Mouse (Mus musculus) intestine, postnatal 0 days (tissue): Measurements from ENCODE around the gene Klrb1c. TPM values are rescaled to one million over a fixed set of nuclear protein-coding genes. Genes with fewer than 3 reads are reported as not detected.
"Not testable (repeated sequence)": the region's sequence is repeated elsewhere in the genome, so short reads cannot be mapped to it uniquely, and the experiment has no call there.

ENCODE experiments used
- ATAC-seq: fragments of 200-750 bp; cut with Nextera tagmentation; 2 replicates; pipeline ENCODE4 v1.8.0; 2017; ENCODE audit warnings: mild to moderate bottlenecking, moderate TSS enrichment, moderate library complexity
- H3K27ac ChIP-seq: fragments of 300-500 bp; sonication (generic); 2 replicates; pipeline ENCODE4 v1.5.1; 2014; ENCODE audit warnings: mild to moderate bottlenecking, low read depth, low read length, moderate library complexity
- H3K27me3 ChIP-seq: fragments of 300-500 bp; sonication (generic); replicated peaks from 2 replicates; pipeline ENCODE4 v1.6.1; 2014; ENCODE audit warnings: low read length, mixed read lengths; ENCODE audit not compliant: control insufficient read depth, insufficient read depth
- H3K36me3 ChIP-seq: fragments of 300-500 bp; sonication (generic); 2 replicates; pipeline ENCODE4 v1.6.1; 2014; ENCODE audit warnings: mild to moderate bottlenecking, moderate library complexity; ENCODE audit not compliant: control insufficient read depth, insufficient read depth
- H3K4me1 ChIP-seq: fragments of 300-500 bp; sonication (generic); replicated peaks from 2 replicates; pipeline ENCODE4 v1.6.1; 2014; ENCODE audit warnings: antibody characterized with exemption, low read length, mixed read lengths; ENCODE audit not compliant: control insufficient read depth, insufficient read depth
- H3K4me2 ChIP-seq: fragments of 300-500 bp; sonication (generic); replicated peaks from 2 replicates; pipeline ENCODE4 v1.6.1; 2014; ENCODE audit warnings: low read depth, mild to moderate bottlenecking, moderate library complexity
- H3K4me3 ChIP-seq: fragments of 300-500 bp; sonication (generic); 2 replicates; pipeline ENCODE4 v1.5.1; 2014; ENCODE audit warnings: low read depth, low read length
- H3K9ac ChIP-seq: fragments of 300-500 bp; sonication (generic); 2 replicates; pipeline ENCODE4 v1.6.1; 2014; ENCODE audit warnings: mild to moderate bottlenecking, low read depth, low read length
- H3K9me3 ChIP-seq: fragments of 300-500 bp; sonication (generic); 2 replicates; pipeline ENCODE4 v1.6.1; 2016; ENCODE audit warnings: mixed run types; ENCODE audit not compliant: control insufficient read depth
- CTCF ChIP-seq: sonication (generic); IDR thresholded peaks from 2 replicates; pipeline ENCODE4 v1.5.1; 2016; ENCODE audit warnings: low read depth, mild to moderate bottlenecking, control low read depth, antibody characterized with exemption, moderate library complexity
- WGBS: fragments of 180-500 bp; shearing (Covaris S2); extraction: QIAGEN DNeasy Blood & Tissue Kit; methylation state at CpG from one replicate; pipeline ENCODE4 v1.1.7; 2014; 5-methylcytosine and 5-hydroxymethylcytosine counted together
- polyA plus RNA-seq: library from polyadenylated mRNA; unstranded; fragments of >200 nt; fragmentation: Nextera tagmentation; extraction: Ambion mirVana; gene quantifications from 2 replicates; pipeline ENCODE4 v1.2.1, GENCODE M21; 2015

The Klrb1c gene
- polyA plus RNA-seq, 1 experiment from 2014 or later = 0.27 TPM

DNA sequence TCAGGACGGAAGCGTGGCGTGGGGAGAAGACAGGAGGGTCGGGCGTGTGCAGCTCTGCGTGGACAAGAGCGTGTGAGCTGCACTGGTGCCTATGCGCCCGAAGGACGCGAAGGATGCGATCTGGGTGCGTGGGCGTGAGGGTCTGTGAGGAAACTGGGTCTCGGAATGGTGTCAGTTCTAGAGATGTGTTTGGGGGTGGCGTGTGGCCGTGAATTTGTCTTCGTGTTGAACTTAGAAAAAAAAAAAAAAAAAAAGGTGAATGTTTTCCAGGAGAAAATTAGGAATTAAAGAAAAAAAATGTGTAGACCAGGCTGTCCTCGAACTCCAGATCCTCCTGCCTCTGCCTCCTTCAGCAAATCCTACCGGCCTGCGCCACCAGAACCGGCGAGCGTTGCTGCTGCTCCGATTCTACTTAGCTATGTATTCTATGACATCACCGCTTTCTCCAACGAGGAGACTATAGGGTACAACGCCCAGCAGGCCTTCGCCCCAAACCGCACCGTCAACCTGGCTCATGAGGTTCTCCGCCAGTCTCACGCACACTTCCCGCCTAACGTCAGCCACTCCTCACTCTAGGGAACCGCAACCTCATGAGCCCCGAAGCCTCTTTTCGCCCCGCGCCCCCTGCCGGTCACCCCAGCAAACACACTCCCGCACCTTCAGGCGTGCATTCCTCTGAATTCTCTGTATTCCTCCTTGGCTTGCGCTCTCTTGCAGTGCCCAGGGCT lies 28.4 kb downstream of the Klrb1c start:
- peak overlapping the region; percentile 77 for H3K9ac ChIP-seq
- not testable (repeated sequence) for H3K27me3 ChIP-seq, H3K4me1 ChIP-seq, H3K36me3 ChIP-seq, H3K9me3 ChIP-seq
- peak overlapping the region; percentile 66 for H3K4me2 ChIP-seq
- peak overlapping the region; percentile 87 for H3K27ac ChIP-seq
- ATAC-seq = peak; percentile 73
- under 1% methylated on average over 44 of the region's 44 CpGs for WGBS
- peak; percentile 89 for TF ChIP-seq CTCF
- H3K4me3 ChIP-seq = peak overlapping the region; percentile 64

DNA sequence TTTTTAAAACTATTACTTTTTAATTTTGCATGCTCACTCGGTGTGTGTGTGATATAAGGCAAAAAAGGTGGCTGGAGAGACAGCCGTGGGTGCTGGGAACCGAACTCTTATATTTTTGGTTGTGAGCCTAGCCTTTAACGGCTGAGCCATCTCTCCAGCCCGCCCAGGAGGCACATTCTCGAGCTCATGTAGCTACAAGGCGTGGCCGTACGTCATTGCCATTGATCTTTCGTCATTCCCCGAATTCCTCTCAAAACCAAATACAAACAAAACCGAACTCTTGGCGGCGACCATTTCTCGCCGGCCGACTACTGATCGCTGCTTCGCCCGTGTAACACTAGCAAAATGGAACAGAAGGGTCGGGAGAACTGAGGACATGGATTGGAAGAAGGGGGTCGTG lies 29.0 kb downstream of the Klrb1c start:
- peak overlapping the region; percentile 66 for H3K4me2 ChIP-seq
- peak overlapping the region; percentile 87 for H3K27ac ChIP-seq
- H3K36me3 ChIP-seq, H3K27me3 ChIP-seq, H3K4me1 ChIP-seq, H3K9me3 ChIP-seq: not testable (repeated sequence)
- H3K4me3 ChIP-seq = peak overlapping the region; percentile 64
- H3K9ac ChIP-seq = peak overlapping the region; percentile 77
- peak; percentile 16 for ATAC-seq
- WGBS = under 1% methylated on average over 22 of the region's 22 CpGs

- Histone ChIP-seq H3K27me3 (no peaks in the 10 kb centered on the region), H3K4me3 (peak overlapping the region; percentile 64; the same call in 1 of the 2 replicates), H3K4me2 (no peak overlapping the region), H3K4me1 (no peaks in the 10 kb centered on the region), H3K9me3 (no peaks in the 10 kb centered on the region), H3K27ac (no peak overlapping the region), H3K36me3 (no peaks in the 10 kb centered on the region), H3K9ac (no peak overlapping the region)
- 85% methylated on average over 5 of the region's 5 CpGs for WGBS
- no peak for ATAC-seq
- no peak for TF ChIP-seq CTCF
These were observed 29.6 kb downstream of the Klrb1c start for GRCm38 (mm10) chr6:128759221-128759950.

DNA sequence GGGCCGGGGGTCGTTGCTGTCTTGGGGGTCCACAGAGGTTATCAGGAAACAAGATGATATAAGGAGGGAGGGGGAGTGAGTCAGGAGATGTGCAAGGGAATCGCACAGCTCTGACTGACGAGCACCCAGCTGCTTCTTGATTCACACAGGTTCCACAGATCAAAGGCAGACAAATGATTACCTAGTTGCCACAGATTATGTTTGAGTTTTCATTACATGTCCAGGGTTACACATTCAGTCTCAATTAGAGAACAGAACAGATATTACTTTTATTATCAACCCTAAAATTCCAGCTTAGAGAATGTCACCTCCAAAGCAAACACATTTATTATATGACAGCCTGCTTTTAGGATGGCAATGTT lies 33.6 kb downstream of the Klrb1c start:
- H3K9me3 ChIP-seq, H3K4me3 ChIP-seq, H3K4me1 ChIP-seq, H3K36me3 ChIP-seq, H3K9ac ChIP-seq, H3K27me3 ChIP-seq: not testable (repeated sequence)
- H3K4me2 ChIP-seq = peak overlapping the region; percentile 45; the same call in 1 of the 2 replicates
- peak; percentile 31 for ATAC-seq
- WGBS = 16% methylated on average over 4 of the region's 4 CpGs
- H3K27ac ChIP-seq = peak overlapping the region; percentile 86; the same call in 1 of the 2 replicates

DNA sequence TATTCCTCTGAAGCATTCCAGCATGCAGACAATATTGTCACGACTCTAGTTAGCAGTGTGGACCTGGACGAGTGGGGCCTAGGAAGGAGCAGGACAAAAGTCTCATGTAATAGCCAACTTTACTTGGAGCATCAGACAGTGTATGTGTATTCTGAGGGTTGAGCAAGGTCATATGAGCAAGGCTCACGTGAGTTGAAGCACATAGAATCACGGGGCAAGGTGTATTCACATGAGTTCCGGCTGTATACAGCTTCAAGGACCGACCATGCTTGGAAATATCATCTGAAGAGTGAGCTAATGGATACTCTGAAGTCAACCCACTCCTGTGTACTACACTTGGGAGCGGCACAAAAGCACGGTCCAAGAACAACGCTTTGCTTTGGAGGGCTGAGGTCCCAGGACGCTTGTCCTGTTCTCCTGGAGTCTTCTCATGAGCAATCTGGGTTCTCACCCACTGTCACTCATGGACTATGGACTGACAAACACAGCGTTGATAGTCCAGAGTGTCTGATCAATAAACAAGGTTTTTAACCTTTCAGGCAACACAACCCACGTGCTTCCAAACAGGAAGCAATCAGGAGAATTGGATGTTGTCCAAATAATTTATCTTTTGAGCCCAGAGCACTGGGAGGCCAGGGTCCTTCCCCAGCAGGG lies 34.1 kb downstream of the Klrb1c start:
- not testable (repeated sequence) for H3K27me3 ChIP-seq, H3K9me3 ChIP-seq, H3K4me1 ChIP-seq, H3K4me3 ChIP-seq, H3K36me3 ChIP-seq
- H3K4me2 ChIP-seq = peak overlapping the region; percentile 45
- 0 out of 2 replicates have a peak overlapping the region, but pooled peaks have one; percentile 31 for H3K9ac ChIP-seq
- peak overlapping the region; percentile 86 for H3K27ac ChIP-seq
- peak; percentile 88 for ATAC-seq
- 34% methylated on average over 12 of the region's 12 CpGs for WGBS

DNA sequence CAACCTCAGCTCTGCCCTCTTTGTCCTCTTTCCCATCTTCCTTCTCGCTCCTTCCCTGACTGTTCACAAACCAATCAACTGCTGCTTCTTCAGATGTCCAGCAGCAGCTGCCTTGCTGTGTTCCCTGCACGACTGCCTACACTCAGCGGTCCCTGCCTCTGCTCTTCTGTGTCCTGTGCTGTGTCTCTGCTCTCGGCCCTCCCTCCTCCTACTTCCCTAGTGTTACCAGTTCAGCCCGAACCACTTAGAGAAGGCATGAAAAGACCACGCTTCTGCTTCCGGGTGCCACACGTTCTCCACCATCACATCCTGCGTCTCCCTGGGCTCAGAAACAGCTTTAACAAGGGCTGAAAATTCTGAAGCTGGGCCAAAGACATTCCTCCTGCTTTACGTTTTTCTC lies 34.8 kb downstream of the Klrb1c start:
- H3K9me3 ChIP-seq, H3K36me3 ChIP-seq, H3K9ac ChIP-seq, H3K4me1 ChIP-seq, H3K4me3 ChIP-seq, H3K27me3 ChIP-seq: not testable (repeated sequence)
- peak overlapping the region; percentile 86 for H3K27ac ChIP-seq
- peak overlapping the region; percentile 45 for H3K4me2 ChIP-seq
- peak; percentile 45 for ATAC-seq
- 26% methylated on average over 10 of the region's 10 CpGs for WGBS
